Mouse (Mus musculus): ENCODE measurements around the gene Adssl1.

GRCm38 (mm10) chr12:112677076-112677475 lies 57.2 kb downstream of the Adssl1 start:
- TF ChIP-seq CTCF (IDR thresholded peaks at IDR 0.05; ENCODE audit: extremely low read depth, insufficient read depth, low read length) (no peak), POLR2A (IDR thresholded peaks at IDR 0.05; ENCODE audit: extremely low read depth, insufficient read depth, low read length) (no peak)

Measured in cortical plate, adult 2 months (tissue).